Mouse (Mus musculus) R1 (cell line): ENCODE data around the gene Ube4a.
"Not testable (repeated sequence)": the region's sequence is repeated elsewhere in the genome, so short reads cannot be mapped to it uniquely, and the experiment has no call there.

Source experiments
- DNase-seq: peaks from one replicate; pipeline ENCODE4 v3.0.0-alpha.2; 2018; ENCODE audit warnings: low read depth, low spot score

Gene Ube4a

GRCm38 (mm10) chr9:44981676-44982075 is 16.3 kb upstream of the Ube4a start, which contains the start of gene Cd3d:
Cd3d (plus strand) TSS chr9:44981786.
- DNase-seq, result no peak

- DNase-seq, result no peak
Measured at GRCm38 (mm10) chr9:44981104-44981503, 15.7 kb upstream of the Ube4a start.

- no peak for DNase-seq
Measured at GRCm38 (mm10) chr9:44980242-44980641, 14.8 kb upstream of the Ube4a start, which contains the start of gene Cd3g. Cd3g (minus strand) TSS chr9:44980431.

- DNase-seq, result no peak
Measured at GRCm38 (mm10) chr9:44979806-44980205, 14.4 kb upstream of the Ube4a start.

GRCm38 (mm10) chr9:44977813-44978212 is 12.4 kb upstream of the Ube4a start:
- DNase-seq, result no peak

- no peak for DNase-seq
Measured at GRCm38 (mm10) chr9:44969450-44969849, 4.0 kb upstream of the Ube4a start.

- DNase-seq, result not testable (repeated sequence)
Measured at GRCm38 (mm10) chr9:44967763-44968162, 2.4 kb upstream of the Ube4a start.

- DNase-seq, result peak; percentile 93
Measured at GRCm38 (mm10) chr9:44966815-44967242, 1.4 kb upstream of the Ube4a start.

- no peak for DNase-seq
Measured at GRCm38 (mm10) chr9:44965833-44966466, 550 bp upstream of the Ube4a start.

- no peak for DNase-seq
Measured at GRCm38 (mm10) chr9:44954432-44954831, 11.0 kb downstream of the Ube4a start.

- no peak for DNase-seq
Measured at GRCm38 (mm10) chr9:44947836-44948235, 17.6 kb downstream of the Ube4a start.

- no peak for DNase-seq
Measured at GRCm38 (mm10) chr9:44946185-44946695, 19.2 kb downstream of the Ube4a start.

- no peak for DNase-seq
Measured at GRCm38 (mm10) chr9:44942421-44942820, 23.0 kb downstream of the Ube4a start.

GRCm38 (mm10) chr9:44941756-44942155 is 23.6 kb downstream of the Ube4a start:
- DNase-seq, result no peak

GRCm38 (mm10) chr9:44921543-44921942 is 43.9 kb downstream of the Ube4a start:
- no peak for DNase-seq

GRCm38 (mm10) chr9:44921123-44921468 is 44.3 kb downstream of the Ube4a start:
- peak; percentile 91 for DNase-seq

GRCm38 (mm10) chr9:44920374-44921122 is 44.9 kb downstream of the Ube4a start, which contains the start of gene Atp5l:
Atp5l (minus strand) TSS chr9:44920742.
- peak; percentile 97 for DNase-seq

- DNase-seq, result no peak
Measured at GRCm38 (mm10) chr9:44919606-44920005, 45.8 kb downstream of the Ube4a start.

GRCm38 (mm10) chr9:44916196-44916595 is 49.2 kb downstream of the Ube4a start:
- peak; percentile 67 for DNase-seq

- DNase-seq, result peak; percentile 16
Measured at GRCm38 (mm10) chr9:44914706-44915105, 50.7 kb downstream of the Ube4a start.

GRCm38 (mm10) chr9:44911365-44911764 is 54.0 kb downstream of the Ube4a start:
- DNase-seq, result no peak

- DNase-seq, result no peak
Measured at GRCm38 (mm10) chr9:44905620-44906019, 59.8 kb downstream of the Ube4a start.

GRCm38 (mm10) chr9:44904964-44905363 is 60.4 kb downstream of the Ube4a start:
- DNase-seq, result no peak
